Mouse (Mus musculus) embryonic fibroblast, embryonic 13.5 days (primary cell): ENCODE results near the gene Eif4a2.
"Not testable (repeated sequence)": the region's sequence is repeated elsewhere in the genome, so short reads cannot be mapped to it uniquely, and the experiment has no call there.

Experiments
- CTCF ChIP-seq: IDR thresholded peaks from 2 replicates; pipeline ENCODE4 v1.5.1; 2011; ENCODE audit warnings: mild to moderate bottlenecking, control low read depth, low read length, moderate library complexity, borderline replicate concordance; ENCODE audit not compliant: insufficient read depth
- POLR2A ChIP-seq: IDR thresholded peaks from 2 replicates; pipeline ENCODE4 v1.6.1; 2011; ENCODE audit warnings: low read depth, mild to moderate bottlenecking, control low read depth, low read length, moderate library complexity

DNA sequence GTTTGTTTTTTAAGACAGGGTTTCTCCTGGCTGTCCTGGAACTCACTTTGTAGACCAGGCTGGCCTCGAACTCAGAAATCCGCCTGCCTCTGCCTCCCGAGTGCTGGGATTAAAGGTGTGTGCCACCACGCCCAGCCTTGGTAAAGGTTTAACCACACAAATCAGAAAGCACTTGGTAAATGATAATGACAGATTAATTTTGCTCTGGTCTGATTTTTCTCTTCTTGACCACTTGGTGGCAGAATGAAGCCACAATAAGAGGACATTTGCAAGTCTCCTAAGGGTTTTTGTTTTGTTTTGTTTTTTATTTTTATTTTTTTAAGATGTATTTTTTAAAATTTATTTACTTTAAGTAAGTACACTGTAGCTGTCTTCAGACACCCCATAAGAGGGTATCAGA, 19.5 kb upstream of the Eif4a2 start:
- TF ChIP-seq CTCF, POLR2A: not testable (repeated sequence)
